Mouse (Mus musculus) heart, adult 2 months (tissue): Measurements from ENCODE around the gene Hyal1. TPM values are rescaled to one million over a fixed set of nuclear protein-coding genes. Genes with fewer than 3 reads are reported as not detected.

Experiments
- DNase-seq, 2 experiments: peaks; one replicate each; pipeline ENCODE4 v3.0.0; 2021
- H3K27ac ChIP-seq: fragments of 200-600 bp; 2 replicates; pipeline ENCODE4 v1.8.1; 2022
- H3K27me3 ChIP-seq: fragments of 200-500 bp; 2 replicates; pipeline ENCODE4 v1.6.1; 2012; ENCODE audit warnings: mild to moderate bottlenecking, low read length, inconsistent platforms, mixed read lengths; ENCODE audit not compliant: control insufficient read depth, insufficient read depth
- H3K36me3 ChIP-seq: fragments of 200-500 bp; 2 replicates; pipeline ENCODE4 v1.6.1; 2012; ENCODE audit warnings: low read length, inconsistent platforms; ENCODE audit not compliant: control insufficient read depth, insufficient read depth
- H3K4me1 ChIP-seq: fragments of 200-500 bp; 2 replicates; pipeline ENCODE4 v1.6.1; 2011; ENCODE audit warnings: low read length; ENCODE audit not compliant: control insufficient read depth, insufficient read depth
- H3K4me3 ChIP-seq: fragments of 200-600 bp; 2 replicates; pipeline ENCODE4 v1.8.1; 2022
- H3K79me2 ChIP-seq: fragments of 200-500 bp; replicated peaks from 2 replicates; pipeline ENCODE4 v1.6.1; 2012; ENCODE audit warnings: mild to moderate bottlenecking, inconsistent platforms, low read length, moderate library complexity, mixed read lengths; ENCODE audit not compliant: control insufficient read depth, insufficient read depth
- H3K9ac ChIP-seq: fragments of 200-500 bp; 2 replicates; pipeline ENCODE4 v1.6.1; 2012; ENCODE audit warnings: low read depth, mild to moderate bottlenecking, control low read depth, inconsistent platforms, low read length, mixed read lengths
- CTCF ChIP-seq: fragments of 200-600 bp; IDR thresholded peaks from 2 replicates; pipeline ENCODE4 v1.8.1; 2022; ENCODE audit warnings: antibody characterized with exemption, mild to moderate bottlenecking, moderate library complexity
- EP300 ChIP-seq: fragments of 200-500 bp; IDR thresholded peaks from 2 replicates; pipeline ENCODE4 v1.6.1; 2011; ENCODE audit warnings: low read depth, low read length, control low read depth; ENCODE audit not compliant: insufficient read depth
- POLR2A ChIP-seq: fragments of 200-500 bp; IDR thresholded peaks from 2 replicates; pipeline ENCODE4 v1.6.1; 2011; ENCODE audit warnings: mild to moderate bottlenecking, low read depth, low read length, control low read depth; ENCODE audit not compliant: insufficient read depth
- WGBS: fragments of 180-500 bp; shearing (Covaris S2); methylation state at CpG from one replicate; pipeline ENCODE4 v1.1.7; 2018; 5-methylcytosine and 5-hydroxymethylcytosine counted together
- intact Hi-C: fragments of 180-260 bp; cut with DNase I; formaldehyde crosslinking; loops from one replicate; pipeline ENCODE4 v1.15.1; 2025
- polyA plus RNA-seq: library from polyadenylated mRNA; depleted of rRNA; stranded (reverse); fragments of >200 nt; gene quantifications from 2 replicates; pipeline ENCODE4 v1.2.3, GENCODE M21; 2012
- total RNA-seq, 2 experiments: library from RNA; stranded (reverse); gene quantifications; 2 replicates each; pipeline ENCODE4 v1.2.3; 2021

The Hyal1 gene
- total and polyA plus RNA-seq, 3 experiments = 5.1 to 6.9 (median 5.9) TPM

GRCm38 (mm10) chr9:107566855-107567254 is 9.9 kb upstream of the Hyal1 start:
- DNase-seq = peak; percentile 67 to 85
- Histone ChIP-seq H3K36me3 (peaks cover 6% of the 10 kb centered on the region), H3K27me3 (no peaks in the 10 kb centered on the region), H3K27ac (peak overlapping the region; percentile 95), H3K4me3 (peak overlapping the region; percentile 79), H3K4me1 (peaks cover 17% of the 10 kb centered on the region), H3K9ac (no peak overlapping the region), H3K79me2 (no peaks in the 10 kb centered on the region)
- 19% methylated on average over 3 of the region's 3 CpGs for WGBS
- intact Hi-C loops = loop anchor here (2.0 to 5.0 kb wide), 2 partner anchors 65 to 78 kb away; no protein-coding TSS in a partner anchor
- TF ChIP-seq CTCF (peak; percentile 43), POLR2A (peak; percentile 67; the same call in 1 of the 2 replicates), EP300 (peak; percentile 100)

GRCm38 (mm10) chr9:107567702-107568319 is 8.9 kb upstream of the Hyal1 start, which contains the start of gene Hyal2:
Hyal2 (plus strand) TSS chr9:107567945.
- H3K9ac ChIP-seq = peak within 1 kb of the TSS; percentile 55
- 32% methylated on average over 18 of the region's 18 CpGs for WGBS
- H3K36me3 ChIP-seq = no peaks in the 10 kb centered on the region
- H3K27me3 ChIP-seq = no peaks in the 10 kb centered on the region
- no peaks in the 10 kb centered on the region for H3K79me2 ChIP-seq
- DNase-seq = peak; percentile 70
- TF ChIP-seq POLR2A (no peak; the same call in 1 of the 2 replicates), EP300 (0 out of 2 replicates have a peak, but pooled peaks have one; percentile 12), CTCF (no peak)
- H3K27ac ChIP-seq = peak within 1 kb of the TSS; percentile 95
- H3K4me1 ChIP-seq = peaks cover 21% of the 10 kb centered on the region
- peak within 1 kb of the TSS; percentile 79 for H3K4me3 ChIP-seq
- intact Hi-C loops = loop anchor here (2.0 to 5.0 kb wide), 3 partner anchors 13 to 77 kb away; no protein-coding TSS in a partner anchor

- WGBS = under 1% methylated on average over 41 of the region's 41 CpGs
- peak overlapping the region; percentile 79 for H3K9ac ChIP-seq
- peak; percentile 88 to 91 for DNase-seq
- H3K4me3 ChIP-seq = peak overlapping the region; percentile 79
- H3K27me3 ChIP-seq = no peaks in the 10 kb centered on the region
- intact Hi-C loops = loop anchor here (2.0 to 5.0 kb wide), 2 partner anchors 14 to 64 kb away; no protein-coding TSS in a partner anchor
- TF ChIP-seq POLR2A (peak; percentile 72; the same call in 1 of the 2 replicates), EP300 (0 out of 2 replicates have a peak, but pooled peaks have one; percentile 31), CTCF (no peak)
- H3K27ac ChIP-seq = peak overlapping the region; percentile 95
- H3K4me1 ChIP-seq = peaks cover 21% of the 10 kb centered on the region
- no peaks in the 10 kb centered on the region for H3K36me3 ChIP-seq
- no peaks in the 10 kb centered on the region for H3K79me2 ChIP-seq
These were observed 8.1 kb upstream of the Hyal1 start for GRCm38 (mm10) chr9:107568331-107569261.

DNA sequence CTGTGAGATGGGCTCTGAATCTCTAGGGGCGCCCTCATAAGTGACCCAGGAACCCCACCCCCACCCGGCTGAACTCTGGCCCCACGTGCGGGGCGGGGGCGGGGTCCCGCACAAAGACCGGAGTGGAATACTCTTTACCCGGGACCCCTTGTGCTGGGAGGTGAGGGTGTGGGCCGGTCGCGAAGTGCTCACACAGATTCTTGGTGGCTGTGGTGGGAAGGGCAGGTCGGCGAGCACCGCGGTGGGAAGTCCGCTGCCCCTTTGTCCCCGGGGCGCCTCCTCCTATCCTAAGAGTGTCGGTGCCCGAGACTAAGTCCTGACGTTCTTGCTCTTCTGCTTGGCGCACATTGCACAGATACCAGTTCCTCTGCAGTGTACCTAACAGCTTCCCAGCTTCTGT is 7.5 kb upstream of the Hyal1 start:
- H3K36me3 ChIP-seq = no peaks in the 10 kb centered on the region

DNA sequence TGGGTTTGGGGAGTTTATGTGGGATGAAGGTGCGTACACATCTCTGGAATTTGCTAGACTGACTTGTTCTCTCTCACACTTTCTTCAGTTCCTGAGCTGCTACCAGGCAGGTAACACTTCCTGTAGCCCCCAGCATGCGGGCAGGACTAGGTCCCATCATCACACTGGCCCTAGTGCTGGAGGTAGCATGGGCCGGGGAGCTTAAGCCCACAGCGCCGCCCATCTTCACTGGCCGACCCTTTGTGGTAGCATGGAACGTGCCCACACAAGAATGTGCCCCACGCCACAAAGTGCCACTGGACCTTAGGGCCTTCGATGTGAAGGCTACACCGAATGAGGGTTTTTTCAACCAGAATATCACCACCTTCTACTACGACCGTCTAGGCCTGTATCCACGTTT is 6.7 kb upstream of the Hyal1 start:
- Histone ChIP-seq H3K27ac (peak overlapping the region; percentile 95), H3K79me2 (no peaks in the 10 kb centered on the region), H3K4me3 (peak overlapping the region; percentile 79), H3K4me1 (peaks cover 14% of the 10 kb centered on the region), H3K36me3 (no peaks in the 10 kb centered on the region), H3K9ac (peak overlapping the region; percentile 79), H3K27me3 (no peaks in the 10 kb centered on the region)
- DNase-seq = no peak
- 46% methylated on average over 13 of the region's 13 CpGs for WGBS
- TF ChIP-seq EP300 (no peak), CTCF (no peak), POLR2A (no peak)
- intact Hi-C loops = no loop called here

More for the DNA sequence above, 7.5 kb upstream of the Hyal1 start:
- peak overlapping the region; percentile 95 for H3K27ac ChIP-seq
- DNase-seq = no peak
- WGBS = 1% methylated on average over 23 of the region's 23 CpGs
- H3K4me1 ChIP-seq = peaks cover 16% of the 10 kb centered on the region
- TF ChIP-seq POLR2A = 0 out of 2 replicates have a peak, but pooled peaks have one; percentile 36
- no peak for TF ChIP-seq CTCF
- no peak for TF ChIP-seq EP300
- intact Hi-C loops = loop anchor here (2.0 to 5.0 kb wide), 2 partner anchors 14 to 63 kb away; no protein-coding TSS in a partner anchor
- peak overlapping the region; percentile 79 for H3K9ac ChIP-seq
- no peaks in the 10 kb centered on the region for H3K79me2 ChIP-seq
- peak overlapping the region; percentile 79 for H3K4me3 ChIP-seq
- no peaks in the 10 kb centered on the region for H3K27me3 ChIP-seq
